Mouse (Mus musculus) spleen, postnatal 36 days (tissue): ENCODE measurements around the gene Man2a1.

ENCODE experiments used
- DNase-seq, 2 experiments: peaks; one replicate each; pipeline ENCODE4 v3.0.0; 2022; ENCODE audit warnings: low spot score in 2 of 2, mixed read lengths in 1 of 2

The Man2a1 gene

GRCm38 (mm10) chr17:64603134-64603533 lies 2.6 kb downstream of the Man2a1 start:
- no peak for DNase-seq

DNA sequence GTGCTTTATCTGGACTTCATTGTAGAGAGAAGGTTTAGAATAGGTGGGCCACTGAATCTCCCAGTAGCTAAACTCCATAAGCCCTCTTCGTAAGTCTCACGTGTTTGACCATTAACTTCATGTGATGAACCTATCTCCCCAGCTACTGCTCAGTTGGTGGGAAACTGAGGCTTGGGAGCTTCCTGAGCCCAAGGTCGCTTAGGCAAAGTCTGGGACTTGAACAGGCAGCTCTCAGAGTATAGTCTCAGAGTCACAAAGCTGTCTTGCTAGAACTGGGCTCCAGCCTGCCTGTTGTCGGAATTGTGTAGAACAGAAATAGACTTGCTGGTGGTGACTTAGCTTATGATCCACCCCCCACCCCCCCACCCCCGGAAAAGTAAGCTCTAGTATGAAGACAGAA lies 3.0 kb downstream of the Man2a1 start:
- DNase-seq = no peak

GRCm38 (mm10) chr17:64604163-64604562 lies 3.6 kb downstream of the Man2a1 start:
- no peak for DNase-seq

DNA sequence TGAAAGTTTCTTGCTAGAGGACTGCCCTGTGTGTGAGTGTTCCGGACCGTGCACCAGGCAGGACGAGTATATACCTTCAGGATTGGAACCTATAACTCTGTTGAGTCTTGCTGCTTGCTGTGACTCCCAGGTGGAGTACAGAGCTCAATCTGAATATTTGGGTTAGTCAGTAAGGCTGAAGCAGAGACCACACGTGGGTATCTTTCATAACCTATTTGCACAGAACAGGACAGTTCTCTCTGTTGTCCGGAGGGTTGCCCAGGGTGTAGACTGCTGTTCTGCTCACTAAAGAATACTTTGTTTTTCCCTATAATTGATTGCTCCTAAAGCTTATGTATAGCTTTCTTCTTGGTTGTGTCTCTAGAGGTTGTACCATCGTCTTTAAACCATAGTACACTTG lies 7.7 kb downstream of the Man2a1 start:
- no peak for DNase-seq

- no peak for DNase-seq
Observed at GRCm38 (mm10) chr17:64608923-64609598, 8.5 kb downstream of the Man2a1 start.

GRCm38 (mm10) chr17:64609741-64610140 lies 9.2 kb downstream of the Man2a1 start:
- no peak for DNase-seq

GRCm38 (mm10) chr17:64611426-64611825 lies 10.9 kb downstream of the Man2a1 start:
- no peak for DNase-seq

- DNase-seq = no peak
Observed at GRCm38 (mm10) chr17:64612135-64612885, 11.8 kb downstream of the Man2a1 start.

- DNase-seq = no peak
Observed at GRCm38 (mm10) chr17:64612930-64613329, 12.4 kb downstream of the Man2a1 start.

GRCm38 (mm10) chr17:64613351-64613750 lies 12.8 kb downstream of the Man2a1 start:
- DNase-seq = no peak

GRCm38 (mm10) chr17:64614804-64615203 lies 14.3 kb downstream of the Man2a1 start:
- no peak for DNase-seq

DNA sequence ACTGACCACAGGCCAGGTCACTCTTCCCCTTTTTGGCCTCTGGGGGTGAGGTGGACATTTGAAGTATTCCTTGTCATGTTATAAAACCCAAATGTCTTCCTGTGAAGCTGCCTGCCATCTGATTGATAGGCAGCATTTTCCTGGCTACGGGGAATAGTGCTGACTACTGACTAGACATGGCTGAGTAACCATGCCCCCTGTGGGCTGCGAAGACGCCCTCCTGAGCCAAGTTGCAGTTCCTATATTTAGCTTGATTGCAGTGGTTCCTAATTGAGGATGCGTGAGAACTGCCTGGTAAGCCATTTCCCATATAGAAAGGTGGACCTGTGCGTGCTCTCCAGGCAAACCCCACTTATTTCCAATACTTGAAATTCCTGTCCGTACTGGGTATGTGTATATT lies 14.9 kb downstream of the Man2a1 start:
- DNase-seq = no peak

GRCm38 (mm10) chr17:64616259-64616658 lies 15.7 kb downstream of the Man2a1 start:
- DNase-seq = no peak

GRCm38 (mm10) chr17:64617838-64618237 lies 17.3 kb downstream of the Man2a1 start:
- no peak for DNase-seq

- no peak for DNase-seq
Observed at GRCm38 (mm10) chr17:64618996-64619395, 18.5 kb downstream of the Man2a1 start.

DNA sequence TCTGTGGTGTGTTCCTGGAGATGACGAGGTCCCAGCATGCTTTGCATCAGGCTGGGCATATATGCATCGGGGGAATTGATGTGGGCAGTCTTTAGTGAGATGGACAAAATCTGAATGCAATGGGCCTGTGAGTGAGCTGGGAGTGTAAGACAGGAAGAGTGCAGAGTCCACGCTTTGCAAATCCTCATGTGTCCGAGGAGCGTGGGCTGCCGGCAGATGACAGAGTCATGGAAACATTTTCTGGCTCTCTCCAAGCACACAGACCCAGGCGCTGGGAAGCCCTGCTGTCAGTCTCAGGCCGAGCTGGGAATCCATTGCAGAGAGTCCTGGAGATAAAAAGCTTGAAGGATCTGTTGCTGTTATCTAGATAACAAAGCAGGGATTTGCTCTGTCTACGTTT lies 19.6 kb downstream of the Man2a1 start:
- DNase-seq = no peak

- no peak for DNase-seq
Observed at GRCm38 (mm10) chr17:64620627-64621026, 20.1 kb downstream of the Man2a1 start.

GRCm38 (mm10) chr17:64621226-64621625 lies 20.7 kb downstream of the Man2a1 start:
- no peak for DNase-seq

DNA sequence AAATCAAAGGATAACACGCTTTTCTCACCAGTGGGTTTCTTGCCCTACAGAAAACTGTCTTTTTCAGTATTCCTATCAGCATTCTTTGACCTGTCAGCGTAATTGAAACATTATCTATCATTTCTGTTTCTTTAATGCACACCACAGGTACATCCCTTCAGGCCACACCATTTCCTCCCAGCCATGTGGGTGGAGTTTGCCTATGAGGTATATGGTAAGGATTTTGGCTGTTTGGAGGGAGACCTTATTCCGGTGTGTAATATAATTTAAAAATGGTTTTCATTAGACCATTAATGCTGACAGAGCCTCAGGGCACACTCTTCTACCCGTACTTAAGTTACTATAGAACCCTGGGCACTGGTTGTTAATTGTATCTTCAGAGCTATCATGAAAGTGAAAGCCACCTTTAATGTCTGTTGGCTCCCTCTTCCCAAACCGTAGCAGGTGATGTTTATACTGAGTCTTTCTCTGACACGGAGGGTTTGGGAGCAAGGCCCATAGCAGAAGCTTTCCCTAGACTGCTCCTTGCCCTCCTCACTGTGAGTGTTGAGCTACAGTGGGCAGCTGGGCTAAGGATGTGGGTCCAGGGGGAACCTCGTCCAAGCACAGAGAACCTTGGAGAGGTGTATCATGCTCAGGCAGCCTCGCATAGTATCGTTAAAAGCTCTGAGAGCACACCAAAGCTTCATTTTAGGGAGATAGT lies 21.3 kb downstream of the Man2a1 start:
- DNase-seq = no peak

- DNase-seq = no peak
Observed at GRCm38 (mm10) chr17:64622352-64622886, 21.9 kb downstream of the Man2a1 start.

- no peak for DNase-seq
Observed at GRCm38 (mm10) chr17:64624439-64624838, 23.9 kb downstream of the Man2a1 start.

DNA sequence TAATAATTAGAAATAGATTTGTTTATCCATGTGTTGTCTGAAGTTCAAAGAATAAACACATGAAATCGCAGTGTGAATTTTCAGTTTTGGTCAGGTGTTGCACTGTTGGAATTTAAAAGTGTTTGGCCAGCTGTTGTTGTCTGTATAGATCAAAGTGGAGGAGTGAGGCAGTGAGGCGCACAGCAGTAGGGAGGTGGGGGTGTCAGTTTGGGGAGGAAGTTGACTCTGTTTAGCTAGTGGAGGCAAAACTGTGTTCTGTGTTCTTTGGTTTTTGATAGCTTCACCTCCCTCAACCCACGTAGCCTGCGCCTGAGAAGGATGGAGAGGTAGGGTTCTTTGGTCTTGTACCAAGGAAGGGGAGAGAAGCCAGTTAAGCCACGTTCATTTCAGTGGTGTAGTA lies 28.3 kb downstream of the Man2a1 start:
- peak; percentile 45 to 51 for DNase-seq
